Mouse (Mus musculus) heart, postnatal 10 days (tissue): ENCODE measurements at regions not wholly inside any gene's neighbourhood (a gene's known extent, or its start where the extent isn't known, plus 50 kb on each side); places are given as distances from the start of the nearest gene placed in this dataset.

ENCODE experiments used
- DNase-seq, 2 experiments: peaks; one replicate each; pipeline ENCODE4 v3.0.0; 2021
- intact Hi-C: fragments of 180-260 bp; cut with DNase I; formaldehyde crosslinking; loops from one replicate; pipeline ENCODE4 v1.15.1; 2025

DNA sequence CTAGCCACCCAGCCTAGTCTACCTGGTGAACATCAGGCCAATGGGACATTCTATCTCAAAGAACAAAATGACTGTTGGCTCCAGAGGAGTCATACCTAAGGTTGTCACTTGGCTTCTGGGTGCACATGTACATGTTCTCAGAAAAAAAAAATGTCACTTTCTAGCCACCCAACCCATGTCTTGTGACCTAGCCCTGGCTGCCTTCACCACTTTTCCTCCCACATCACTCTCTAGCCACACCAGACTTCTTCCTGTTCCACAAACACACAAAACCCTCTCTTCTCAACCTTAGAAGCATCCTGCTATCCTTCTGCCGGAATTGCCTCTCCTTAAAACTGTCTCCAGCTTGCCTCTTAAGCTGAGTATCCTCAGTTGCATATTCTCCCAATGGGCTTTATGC, 211.6 kb downstream of the Maf start:
- intact Hi-C loops, result no loop called here

GRCm38 (mm10) chr8:115494353-115494752, 213.2 kb downstream of the Maf start:
- intact Hi-C loops, result no loop called here
- DNase-seq, result no peak

More for the DNA sequence above, 211.6 kb downstream of the Maf start:
- no peak for DNase-seq

GRCm38 (mm10) chr8:115486904-115487303, 220.7 kb downstream of the Maf start:
- intact Hi-C loops, result no loop called here
- DNase-seq, result no peak

DNA sequence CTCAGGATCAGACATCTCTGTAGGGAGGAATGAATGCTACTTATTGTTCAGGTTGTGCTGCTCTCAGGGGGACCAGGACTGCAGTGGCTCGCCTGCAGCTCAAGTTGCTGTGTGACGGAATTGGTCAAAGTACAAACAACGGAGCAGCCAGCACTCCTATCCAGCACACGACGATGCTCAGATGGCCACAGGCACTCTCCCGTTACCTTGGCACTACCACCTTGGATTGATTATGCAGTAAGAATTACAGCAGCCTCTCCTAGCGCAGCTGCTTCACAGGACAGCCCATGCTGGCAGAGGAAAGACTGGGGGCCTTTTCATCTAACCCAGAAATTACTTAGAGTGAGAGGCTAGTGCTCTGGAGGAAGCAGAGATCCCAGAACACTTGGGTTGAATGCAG, 226.5 kb downstream of the Maf start:
- intact Hi-C loops, result no loop called here
- DNase-seq, result no peak

GRCm38 (mm10) chr8:115478406-115479060, 229.1 kb downstream of the Maf start:
- peak; percentile 24 to 32 for DNase-seq
- intact Hi-C loops, result no loop called here

GRCm38 (mm10) chr8:115476071-115476470, 231.5 kb downstream of the Maf start:
- DNase-seq, result no peak
- intact Hi-C loops, result no loop called here

- intact Hi-C loops, result no loop called here
These were observed 232.4 kb downstream of the Maf start for GRCm38 (mm10) chr8:115475156-115475555.

DNA sequence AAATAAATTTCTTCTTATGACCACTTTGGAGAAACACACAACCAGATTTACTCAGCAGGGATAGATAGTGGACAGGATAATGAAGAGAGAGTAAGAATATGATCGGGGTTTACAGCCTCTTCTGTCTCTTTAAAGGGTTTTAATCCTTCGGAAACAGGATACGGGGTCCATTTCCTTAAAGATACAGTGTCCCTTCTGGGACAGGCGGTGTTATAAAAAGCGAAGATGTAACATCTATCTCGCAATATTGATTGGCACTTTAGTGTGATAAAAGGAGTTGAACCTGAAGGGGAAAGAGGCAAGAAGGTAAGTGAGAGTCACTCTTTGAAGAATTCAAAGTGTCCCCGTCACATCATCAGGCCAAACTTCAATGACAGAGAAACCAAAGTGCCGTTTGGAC, 233.6 kb downstream of the Maf start:
- intact Hi-C loops, result no loop called here
- DNase-seq, result no peak

More at GRCm38 (mm10) chr8:115475156-115475555, 232.4 kb downstream of the Maf start:
- no peak for DNase-seq

DNA sequence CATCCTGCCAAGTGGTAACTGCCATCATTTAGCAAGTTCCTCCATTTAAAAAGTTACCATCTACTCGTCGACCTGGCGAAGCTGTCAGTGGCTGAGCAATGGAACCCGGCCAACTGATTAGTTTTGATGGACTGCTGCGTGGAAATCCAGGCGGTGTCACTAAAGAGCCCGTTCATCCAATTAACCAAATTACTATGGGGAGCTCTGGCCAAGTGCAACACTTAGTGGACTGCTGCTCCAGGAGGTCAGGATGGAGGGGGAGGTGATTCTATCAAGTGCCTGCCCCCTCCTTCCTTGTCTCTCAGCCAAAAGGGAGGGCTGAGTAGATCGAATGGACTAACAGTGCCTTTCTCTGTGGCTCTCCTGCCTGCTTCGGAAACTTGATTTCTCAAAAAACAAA, 241.0 kb downstream of the Maf start:
- peak; percentile 12 to 17 for DNase-seq
- intact Hi-C loops, result no loop called here

DNA sequence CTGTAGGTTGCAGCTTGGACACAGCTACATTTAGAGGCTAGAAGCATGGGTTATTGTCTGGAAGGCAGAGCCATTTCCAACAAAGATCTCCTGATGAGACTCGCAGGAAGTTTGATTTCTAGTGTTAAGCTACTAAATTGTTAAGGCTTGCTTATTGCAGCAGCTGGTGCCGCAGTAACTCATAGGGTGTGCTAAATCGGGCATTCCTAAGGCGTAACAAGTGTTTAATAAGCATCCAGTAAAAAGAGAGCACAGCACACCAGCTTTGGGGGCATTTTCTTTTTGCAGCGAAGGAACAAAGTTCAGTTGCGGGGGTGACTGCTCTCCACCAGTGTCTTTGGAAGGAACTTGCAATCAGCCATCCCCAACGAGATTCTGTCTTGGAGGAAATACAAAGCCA, 241.5 kb downstream of the Maf start:
- DNase-seq, result no peak
- intact Hi-C loops, result no loop called here

- intact Hi-C loops, result no loop called here
- no peak for DNase-seq
These were observed 244.9 kb downstream of the Maf start for GRCm38 (mm10) chr8:115462657-115463056.

- intact Hi-C loops, result no loop called here
- no peak for DNase-seq
These were observed 249.5 kb downstream of the Maf start for GRCm38 (mm10) chr8:115458119-115458518.

GRCm38 (mm10) chr8:115450789-115451188, 256.8 kb downstream of the Maf start:
- no peak for DNase-seq
- intact Hi-C loops, result no loop called here

DNA sequence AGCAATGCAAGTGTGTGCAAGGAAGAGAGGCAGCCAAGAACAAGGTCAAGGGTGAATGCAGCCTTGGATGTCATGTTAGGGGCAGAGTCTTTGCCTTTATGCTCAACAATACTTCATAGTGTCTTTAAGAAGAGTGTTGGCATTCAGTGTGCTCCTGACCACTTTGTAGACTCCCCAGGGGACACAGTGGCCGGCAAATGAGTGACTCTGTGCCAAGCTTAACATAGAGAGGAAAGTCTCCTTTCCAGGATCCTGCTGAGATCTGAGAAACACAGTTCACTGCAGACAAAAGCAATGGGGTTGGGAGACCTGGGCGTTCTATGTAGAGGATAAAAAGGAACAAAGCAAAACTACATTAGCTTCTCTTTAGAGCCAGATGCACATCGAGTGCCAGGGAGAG, 259.2 kb downstream of the Maf start:
- DNase-seq, result no peak
- intact Hi-C loops, result no loop called here

DNA sequence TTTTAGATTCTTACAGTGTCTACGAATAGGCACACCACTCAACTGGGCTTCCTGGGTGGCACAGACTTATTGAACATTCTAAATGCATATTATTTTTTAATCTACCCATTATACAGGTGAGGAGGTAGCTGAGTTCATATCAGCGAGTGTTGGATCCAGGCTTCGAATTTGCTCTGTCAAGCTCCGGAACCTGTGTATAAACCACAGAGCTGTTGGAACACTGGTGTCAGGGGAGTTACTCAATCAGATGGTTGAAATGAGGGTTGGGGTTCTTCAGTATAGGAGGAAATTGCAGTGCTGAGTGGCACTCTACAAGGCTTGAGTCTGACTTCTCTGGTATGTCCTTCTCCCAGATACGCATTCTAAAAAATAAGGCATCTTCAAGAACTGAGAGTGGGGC, 263.1 kb downstream of the Maf start:
- no peak for DNase-seq
- intact Hi-C loops, result no loop called here

GRCm38 (mm10) chr8:115441943-115442550, 265.5 kb downstream of the Maf start:
- DNase-seq, result no peak
- intact Hi-C loops, result no loop called here

DNA sequence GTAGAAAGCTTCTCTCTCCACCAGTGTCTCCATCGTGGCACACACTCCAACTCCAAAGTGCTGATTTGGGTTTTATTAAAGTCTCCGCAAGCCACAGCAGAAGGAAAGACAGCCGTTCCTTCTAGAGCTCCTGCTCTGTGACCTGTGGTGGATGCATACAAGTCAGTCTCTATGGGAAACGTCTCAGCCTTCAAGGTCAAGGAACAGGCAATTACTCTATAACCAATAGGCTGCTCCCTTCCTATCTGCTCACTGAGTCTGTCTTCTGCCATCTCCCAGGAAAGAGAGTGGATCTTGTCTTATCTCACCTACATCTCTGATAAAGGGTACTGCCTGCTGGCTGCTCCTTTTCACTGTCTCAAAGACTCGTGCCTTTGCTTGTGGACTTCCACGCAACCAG, 266.3 kb downstream of the Maf start:
- intact Hi-C loops, result no loop called here
- no peak for DNase-seq

GRCm38 (mm10) chr8:115440151-115440550, 267.4 kb downstream of the Maf start:
- intact Hi-C loops, result no loop called here
- DNase-seq, result no peak

- DNase-seq, result no peak
- intact Hi-C loops, result no loop called here
These were observed 268.1 kb downstream of the Maf start for GRCm38 (mm10) chr8:115439512-115439911.

DNA sequence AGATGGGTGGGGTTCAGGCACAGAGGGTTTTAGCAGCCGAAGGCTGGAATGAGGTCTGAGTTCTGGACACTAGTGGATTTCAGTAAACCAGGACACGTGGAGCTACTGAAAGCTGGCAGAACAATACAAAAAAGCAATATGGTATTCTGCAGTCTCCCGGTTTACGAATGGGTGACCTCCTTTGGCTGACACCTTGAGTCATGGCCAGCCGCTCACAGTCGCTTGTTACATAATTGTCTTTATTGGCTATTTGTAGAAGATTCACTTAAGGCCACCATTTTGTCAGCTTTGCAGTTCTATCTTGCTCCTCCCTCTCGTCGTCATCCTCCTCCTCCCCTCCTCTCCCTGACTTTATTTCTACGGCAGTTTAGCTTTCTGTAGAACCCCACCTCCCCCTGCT, 269.6 kb downstream of the Maf start:
- intact Hi-C loops, result no loop called here
- no peak for DNase-seq

DNA sequence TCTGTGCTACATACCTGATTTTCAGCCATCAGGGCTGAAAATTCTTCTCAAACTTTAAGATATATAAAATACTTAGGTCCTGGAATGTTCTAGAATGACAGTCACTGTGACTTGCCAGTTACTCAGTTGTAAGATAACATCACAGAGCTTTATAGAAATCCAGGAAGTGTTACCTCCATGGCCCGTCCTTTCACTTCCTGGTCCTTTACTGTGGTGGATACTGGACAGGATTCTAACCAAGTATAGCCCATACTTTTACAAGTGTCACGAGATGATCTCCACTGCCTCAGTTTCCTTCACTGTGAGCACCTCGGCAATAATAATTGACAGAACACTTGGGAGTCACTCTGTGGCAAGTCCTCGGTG, 271.3 kb downstream of the Maf start:
- intact Hi-C loops, result no loop called here
- DNase-seq, result no peak

- intact Hi-C loops, result no loop called here
- DNase-seq, result no peak
These were observed 271.8 kb downstream of the Maf start for GRCm38 (mm10) chr8:115435720-115436355.
